Mouse (Mus musculus) spleen, postnatal 0 days (tissue): ENCODE measurements around the gene 1700029J07Rik. TPM values are rescaled to one million over a fixed set of nuclear protein-coding genes. Genes with fewer than 3 reads are reported as not detected.

ENCODE experiments used
- polyA plus RNA-seq: library from polyadenylated mRNA; unstranded; fragments of >200 nt; fragmentation: Nextera tagmentation; extraction: Ambion mirVana; gene quantifications from 2 replicates; pipeline ENCODE4 v1.2.1, GENCODE M21; 2015

The 1700029J07Rik gene
- 1.1 and 1.3 TPM in 2 replicates for polyA plus RNA-seq

DNA sequence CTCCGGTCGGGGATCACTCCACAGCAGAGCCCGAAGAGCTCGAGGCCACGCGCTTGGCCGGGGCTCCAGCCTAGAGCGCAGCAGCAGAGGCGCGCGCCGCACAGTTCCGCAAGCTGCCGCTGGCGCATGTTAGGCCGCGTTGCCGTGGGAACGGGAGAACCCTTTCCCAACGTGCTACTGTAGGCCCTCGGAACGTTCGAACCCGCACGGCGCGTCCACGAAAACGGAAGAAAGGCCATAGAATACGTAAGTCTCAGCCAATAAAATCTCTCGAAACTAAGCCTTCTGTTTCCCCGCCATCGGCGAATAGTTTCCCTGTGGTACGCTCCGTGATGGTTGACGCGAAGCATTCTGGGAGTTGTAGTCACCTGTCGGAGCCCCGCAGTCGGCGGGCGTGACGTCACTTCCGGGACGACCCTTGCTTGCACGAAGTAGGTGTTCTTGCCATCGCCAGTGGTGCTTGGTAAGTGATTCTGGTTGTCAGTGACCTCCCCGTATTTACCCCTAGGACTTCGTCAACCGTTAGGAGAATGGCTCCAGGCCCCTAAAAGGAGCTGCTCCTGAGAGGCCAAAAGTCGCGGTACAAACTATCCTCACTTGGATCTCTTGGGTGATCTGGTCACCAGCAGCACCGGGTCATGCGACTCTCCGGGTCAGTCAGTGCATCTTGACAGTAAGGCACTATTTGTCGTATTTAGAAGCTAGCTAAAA is at the start of gene 1700029J07Rik, which contains the start of gene Ufsp2:
Gene 1700029J07Rik (minus strand): TSS at position 127 of the 711 bp plus-strand sequence.
Gene Ufsp2 (plus strand): TSS at position 403 of the 711 bp plus-strand sequence.

DNA sequence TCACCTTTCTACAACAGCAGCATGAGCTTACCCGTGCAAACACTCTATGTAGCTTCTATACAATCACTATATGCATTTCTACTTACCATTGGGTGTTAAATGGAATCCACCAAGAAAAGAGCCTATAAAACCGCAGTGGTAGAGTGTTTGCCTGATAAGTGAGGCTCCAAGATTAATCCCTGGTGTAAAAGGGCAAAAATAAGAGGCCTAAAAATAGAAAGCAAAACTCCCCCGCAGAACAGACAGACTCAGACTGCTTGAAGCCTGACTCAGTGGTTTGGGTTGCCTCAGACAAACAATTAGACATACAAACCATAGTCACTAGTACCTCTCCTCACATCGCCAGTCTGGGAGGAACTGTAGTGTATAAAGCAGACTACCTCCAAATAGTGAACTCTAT is 30.5 kb upstream of the 1700029J07Rik start, which contains the start of gene Ankrd37:
Gene Ankrd37 (minus strand): TSS at position 112 of the 400 bp plus-strand sequence.

GRCm38 (mm10) chr8:45999138-45999783 is 24.2 kb upstream of the 1700029J07Rik start, which contains the start of gene Lrp2bp:
Gene Lrp2bp (plus strand): TSS chr8:45999303.

DNA sequence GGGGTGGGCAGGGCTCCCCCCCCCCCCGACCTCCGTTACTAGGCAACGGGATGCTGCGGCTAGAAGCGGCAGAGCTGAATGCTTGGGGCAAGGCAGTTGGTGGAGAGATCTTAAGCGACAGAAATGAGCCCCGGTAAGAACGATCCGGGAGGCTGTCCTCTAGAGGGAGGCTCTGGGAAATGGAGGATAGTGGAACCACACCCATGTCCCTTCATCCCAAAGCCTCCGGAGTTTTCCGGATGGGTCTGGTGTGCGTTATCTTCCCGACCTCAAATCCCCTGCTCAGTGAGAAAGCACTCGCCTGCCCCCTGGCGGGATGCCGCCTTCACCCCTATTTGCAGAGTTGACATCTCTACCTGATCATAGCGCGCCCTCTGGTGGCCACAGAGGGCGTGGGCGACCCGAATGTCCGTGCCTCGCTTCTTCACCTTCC is 40.5 kb downstream of the 1700029J07Rik start, which contains the start of gene Ccdc110:
Gene Ccdc110 (plus strand): TSS at position 38 of the 433 bp plus-strand sequence.

Other genes with a start within 250 kb of the 1700029J07Rik start
- gene Pdlim3, start 89.8 kb downstream of the 1700029J07Rik start, polyA plus RNA-seq, result 19.9 TPM in 2 replicates
- gene Ccdc110, start 40.6 kb downstream of the 1700029J07Rik start, polyA plus RNA-seq, result 0.07 TPM in 1 of 2 replicates, not detected in the other
- gene Ufsp2, start 276 bp upstream of the 1700029J07Rik start, polyA plus RNA-seq, result 48.6 and 53.0 TPM in 2 replicates
- 0.04 and 0.18 TPM in 2 replicates for gene Lrp2bp, start 24.1 kb upstream of the 1700029J07Rik start, polyA plus RNA-seq
- 3.7 and 4.0 TPM in 2 replicates for gene Ankrd37, start 30.5 kb upstream of the 1700029J07Rik start, polyA plus RNA-seq
- 14.2 and 17.8 TPM in 2 replicates for gene Cfap97, start 176.5 kb upstream of the 1700029J07Rik start, polyA plus RNA-seq
- gene Snx25, start 176.9 kb upstream of the 1700029J07Rik start, polyA plus RNA-seq, result 7.8 and 9.5 TPM in 2 replicates
- 99.6 and 121 TPM in 2 replicates for gene Slc25a4, start 236.0 kb upstream of the 1700029J07Rik start, polyA plus RNA-seq